Mouse (Mus musculus): ENCODE results near the gene Anks1b.

The Anks1b gene

GRCm38 (mm10) chr10:90380704-90381339, 507.5 kb downstream of the Anks1b start:
- DNase-seq = no peak

GRCm38 (mm10) chr10:90400382-90400781, 527.1 kb downstream of the Anks1b start:
- DNase-seq = no peak

GRCm38 (mm10) chr10:90408484-90408883, 535.2 kb downstream of the Anks1b start:
- DNase-seq = no peak

GRCm38 (mm10) chr10:90431527-90431926, 558.2 kb downstream of the Anks1b start:
- DNase-seq = no peak

GRCm38 (mm10) chr10:90431974-90432373, 558.7 kb downstream of the Anks1b start:
- peak in 1 of 2 experiments; percentile 5 for DNase-seq

DNA sequence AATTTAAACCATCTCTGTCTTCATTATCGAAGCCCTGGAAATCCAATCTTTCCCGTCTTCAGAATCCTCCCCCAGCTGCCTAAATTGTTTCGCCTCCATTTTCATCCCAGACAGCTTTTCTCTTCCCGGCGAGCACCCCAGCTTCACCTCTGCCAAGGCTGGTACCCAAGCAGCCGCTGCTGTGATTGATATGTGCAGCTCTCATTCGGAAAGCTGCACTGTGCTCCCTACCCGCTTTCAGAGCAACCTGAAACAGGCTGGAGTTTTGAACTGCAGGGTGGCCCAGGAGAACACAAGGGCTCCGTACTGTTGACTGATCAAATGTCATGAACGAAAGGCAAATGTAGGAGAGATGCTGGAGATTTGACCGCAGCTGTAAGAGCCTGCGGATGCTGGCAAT, 559.2 kb downstream of the Anks1b start:
- no peak for DNase-seq

DNA sequence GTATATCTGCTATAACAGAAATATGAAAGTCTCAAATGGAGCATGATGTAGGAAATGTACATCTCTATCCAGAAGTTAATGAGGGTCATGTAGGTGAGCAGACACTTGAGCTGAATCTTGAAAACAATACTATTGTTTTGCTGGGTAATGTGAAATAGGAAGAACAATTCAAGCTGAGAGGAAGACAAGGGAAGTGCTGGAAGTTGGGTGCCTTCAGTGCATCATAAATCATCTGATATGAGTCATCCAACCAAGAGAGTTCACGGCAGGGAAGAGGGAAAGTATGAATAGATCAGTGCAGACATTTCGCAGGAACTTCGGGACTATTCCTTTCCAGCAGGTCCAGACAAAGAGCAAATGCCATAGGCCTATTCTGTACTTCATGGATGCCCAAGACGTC, 567.7 kb downstream of the Anks1b start:
- DNase-seq = no peak

DNA sequence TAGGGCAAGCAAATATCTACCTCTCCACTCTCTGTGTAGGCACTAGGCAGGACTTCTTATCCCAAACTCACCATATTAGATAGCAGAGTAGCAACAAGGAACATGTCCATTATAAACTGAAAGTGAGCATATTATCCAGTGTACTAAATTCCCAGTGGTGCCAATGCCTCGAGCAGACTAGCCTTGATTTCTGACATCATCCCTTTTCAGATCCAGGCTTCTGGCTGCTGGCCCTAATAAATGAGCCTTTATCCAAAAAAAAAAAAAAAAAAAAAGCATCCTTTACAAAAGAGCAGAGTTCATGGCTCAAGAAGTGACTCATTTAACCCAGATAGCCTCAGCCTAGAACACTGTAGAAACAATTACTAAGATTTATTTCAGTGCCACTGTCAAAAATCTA, 568.3 kb downstream of the Anks1b start:
- DNase-seq = no peak

DNA sequence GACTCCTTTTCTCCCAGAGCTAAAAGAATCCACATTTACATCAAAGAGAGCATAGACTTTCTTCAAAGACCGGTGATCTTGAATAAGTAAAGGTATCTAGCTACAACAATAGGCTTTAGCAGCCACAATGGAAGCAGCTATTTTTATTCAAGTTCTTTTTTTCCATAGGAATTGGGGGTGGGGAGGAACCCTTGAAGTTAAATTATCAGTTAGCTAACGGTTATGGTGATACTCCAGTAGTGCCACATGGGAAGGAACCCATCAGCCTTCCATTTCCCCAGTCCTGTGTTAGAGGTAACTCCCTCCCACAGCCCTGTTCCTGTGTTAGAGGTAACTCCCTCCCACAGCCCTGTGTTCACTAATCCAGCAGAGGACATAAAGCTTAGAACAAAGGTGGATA, 591.6 kb downstream of the Anks1b start:
- DNase-seq = no peak

- DNase-seq = no peak
These were observed 592.1 kb downstream of the Anks1b start for GRCm38 (mm10) chr10:90465426-90465825.

DNA sequence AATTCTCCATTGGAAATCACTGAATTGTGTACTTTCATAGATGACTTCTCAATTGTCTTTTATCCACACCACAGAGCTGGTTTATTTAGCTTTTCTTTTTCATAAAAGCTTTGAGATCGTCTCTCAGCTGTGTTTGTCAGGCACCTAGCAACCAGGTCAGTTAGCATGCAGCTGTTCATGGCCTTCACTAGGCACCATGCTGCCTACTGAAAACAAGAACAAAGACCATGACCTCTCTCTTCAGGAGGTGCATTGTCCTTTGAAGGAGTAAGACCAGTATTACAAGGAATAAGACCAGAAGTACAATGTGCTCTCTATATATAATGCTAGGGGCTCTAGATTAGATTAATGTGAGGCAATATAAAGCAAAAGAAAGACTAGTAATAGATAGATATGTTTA, 594.2 kb downstream of the Anks1b start:
- DNase-seq = no peak

DNA sequence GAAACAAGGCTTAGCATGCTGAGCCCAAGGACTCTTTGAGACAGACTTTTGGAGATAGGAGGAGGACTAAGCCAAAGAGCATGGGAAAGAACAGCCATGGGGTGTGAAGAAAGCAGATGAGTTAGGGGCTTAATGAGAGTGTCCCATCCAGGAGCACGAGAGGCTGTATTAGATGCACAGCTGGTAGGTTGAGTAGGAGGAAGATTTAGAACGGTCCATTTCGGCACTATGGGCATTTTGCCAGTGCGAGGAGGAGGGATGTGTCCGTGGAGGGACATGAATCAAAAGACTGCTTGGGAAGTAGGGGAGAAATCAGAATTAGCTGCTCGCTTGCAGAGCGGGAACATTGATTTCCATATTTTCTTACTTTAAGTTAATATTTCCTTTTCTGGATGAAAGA, 620.1 kb downstream of the Anks1b start:
- peak; percentile 52 to 54 for DNase-seq

DNA sequence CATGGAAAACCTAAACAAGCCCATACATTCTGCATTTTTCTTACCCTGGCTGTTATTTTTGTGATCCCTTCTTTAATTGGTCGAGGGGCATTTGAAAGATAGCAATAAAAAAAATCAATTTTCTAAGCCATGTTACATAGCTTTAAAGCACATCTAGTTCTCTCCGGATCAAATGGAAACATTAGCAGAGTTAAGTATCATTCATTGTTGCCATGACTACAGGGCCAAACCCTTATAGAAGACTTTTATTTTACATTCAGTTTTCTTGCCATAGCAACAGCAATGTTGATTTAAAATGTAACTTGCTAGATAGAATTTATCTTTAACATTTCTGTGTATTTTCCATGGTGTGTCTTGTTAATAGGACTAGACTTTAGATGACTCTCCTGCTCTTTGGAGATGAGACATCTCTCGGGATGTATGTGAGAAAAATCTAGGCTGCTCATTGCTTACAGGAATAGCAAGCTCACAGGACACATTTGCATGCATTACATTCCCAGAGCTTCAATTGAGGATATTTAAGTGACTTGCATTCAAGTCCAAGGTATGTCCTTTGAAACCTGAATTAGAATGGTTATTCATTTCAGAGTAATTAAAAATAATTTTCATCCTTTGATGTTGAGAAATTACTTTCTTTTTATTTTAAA, 620.8 kb downstream of the Anks1b start:
- no peak for DNase-seq

DNA sequence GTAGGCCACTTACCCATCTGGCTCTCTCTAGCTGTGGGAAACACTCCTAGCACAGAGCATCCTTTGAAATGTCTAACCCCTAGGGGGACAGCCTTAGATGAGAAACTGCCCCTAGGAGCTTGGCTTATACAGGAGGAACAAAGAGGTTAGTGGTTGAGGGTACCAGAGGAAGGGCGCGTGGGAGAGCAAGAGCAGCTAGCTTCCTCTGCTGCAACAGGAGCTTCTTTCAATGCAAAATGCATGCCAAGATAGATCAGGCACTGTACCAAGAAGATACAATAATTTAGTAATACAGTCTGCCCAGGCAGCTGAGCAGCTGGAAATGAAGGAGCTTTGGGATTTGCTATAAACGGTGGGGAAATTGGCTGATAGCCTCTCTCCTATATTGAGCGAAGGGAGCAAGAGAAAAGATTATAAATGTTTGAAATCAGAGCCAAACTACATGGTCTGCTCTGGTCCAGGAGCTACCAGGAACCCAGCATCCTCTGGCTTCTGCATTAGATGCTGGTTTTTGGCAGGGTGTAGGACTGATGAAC, 621.7 kb downstream of the Anks1b start:
- DNase-seq = peak; percentile 25 to 49

DNA sequence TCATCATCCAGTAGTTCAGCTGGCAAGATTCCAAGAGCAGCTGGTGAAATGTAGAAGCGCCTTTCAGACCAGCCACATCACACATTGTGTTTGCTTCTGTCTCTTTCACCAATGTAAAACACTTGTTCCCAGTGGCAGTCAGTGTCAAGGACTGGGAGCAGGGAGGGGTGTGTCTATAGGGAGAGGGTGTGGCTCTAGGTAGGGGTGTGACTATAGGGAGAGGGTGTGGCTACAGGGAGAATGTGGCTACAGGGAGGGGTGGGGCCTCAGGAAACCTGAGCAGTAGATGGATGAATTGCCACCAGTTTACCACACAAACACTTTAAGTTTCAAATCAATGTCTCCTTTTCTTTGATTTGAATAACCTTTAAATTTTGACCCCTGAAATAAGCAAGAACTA, 634.3 kb downstream of the Anks1b start:
- DNase-seq = no peak

DNA sequence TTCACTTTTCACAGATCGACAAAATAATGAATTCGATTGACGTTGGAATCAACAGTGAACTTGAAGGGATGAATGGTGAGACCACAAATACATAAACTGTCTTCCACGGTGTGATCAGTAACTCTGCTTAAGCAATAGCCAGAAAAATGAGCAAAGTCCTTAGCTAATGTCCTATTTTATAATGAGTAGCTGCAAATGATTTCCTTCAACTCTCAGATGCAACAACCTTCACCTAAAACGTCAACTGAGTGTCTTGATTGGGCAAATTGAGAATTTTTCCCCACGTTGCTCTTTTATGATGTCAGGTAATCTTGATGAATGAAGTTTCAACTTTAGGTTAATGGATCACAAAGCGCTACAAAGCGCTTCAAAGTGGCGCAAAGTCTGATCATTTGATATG, 639.5 kb downstream of the Anks1b start:
- no peak for DNase-seq

GRCm38 (mm10) chr10:90531813-90532212, 658.5 kb downstream of the Anks1b start:
- DNase-seq = no peak

DNA sequence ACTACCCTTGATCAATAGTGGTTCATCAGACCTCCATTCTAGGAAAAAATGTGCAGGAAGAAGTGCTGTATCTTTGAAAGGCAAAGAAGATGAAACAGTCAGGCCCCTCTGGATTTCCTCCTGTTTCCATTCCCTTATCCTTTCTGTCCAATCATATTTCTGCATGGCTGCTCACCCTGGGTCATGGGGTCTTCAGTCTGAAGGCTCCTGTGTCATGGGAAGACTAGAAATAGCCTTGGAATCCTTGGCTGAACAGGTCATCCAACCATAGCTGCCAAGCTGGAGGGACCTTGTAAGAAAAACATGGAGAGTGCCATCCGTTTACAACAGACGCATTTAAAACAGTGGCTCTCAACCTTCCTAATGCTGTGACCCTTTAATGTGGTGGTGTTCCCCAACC, 662.1 kb downstream of the Anks1b start:
- DNase-seq = no peak

DNA sequence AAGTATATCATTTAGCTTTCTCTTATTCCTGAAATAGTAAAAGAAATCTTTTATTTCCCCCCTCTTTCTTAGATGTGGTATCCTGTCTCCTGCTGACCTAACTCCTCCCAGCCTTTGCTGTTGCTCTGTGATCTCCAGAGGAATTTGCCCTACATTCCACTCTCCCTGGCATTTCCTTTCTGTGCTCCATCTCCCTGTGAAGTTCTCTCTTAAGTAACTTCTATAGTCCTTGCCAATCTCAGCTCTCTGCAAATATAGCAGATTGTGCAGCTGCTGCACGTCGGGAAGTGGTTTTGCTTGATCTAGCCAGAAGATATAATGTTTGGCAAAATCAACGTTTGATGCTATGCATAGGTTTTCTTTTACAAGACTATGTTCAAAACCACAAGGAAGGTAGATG, 673.3 kb downstream of the Anks1b start:
- no peak for DNase-seq

GRCm38 (mm10) chr10:90562906-90563305, 689.6 kb downstream of the Anks1b start:
- no peak for DNase-seq

DNA sequence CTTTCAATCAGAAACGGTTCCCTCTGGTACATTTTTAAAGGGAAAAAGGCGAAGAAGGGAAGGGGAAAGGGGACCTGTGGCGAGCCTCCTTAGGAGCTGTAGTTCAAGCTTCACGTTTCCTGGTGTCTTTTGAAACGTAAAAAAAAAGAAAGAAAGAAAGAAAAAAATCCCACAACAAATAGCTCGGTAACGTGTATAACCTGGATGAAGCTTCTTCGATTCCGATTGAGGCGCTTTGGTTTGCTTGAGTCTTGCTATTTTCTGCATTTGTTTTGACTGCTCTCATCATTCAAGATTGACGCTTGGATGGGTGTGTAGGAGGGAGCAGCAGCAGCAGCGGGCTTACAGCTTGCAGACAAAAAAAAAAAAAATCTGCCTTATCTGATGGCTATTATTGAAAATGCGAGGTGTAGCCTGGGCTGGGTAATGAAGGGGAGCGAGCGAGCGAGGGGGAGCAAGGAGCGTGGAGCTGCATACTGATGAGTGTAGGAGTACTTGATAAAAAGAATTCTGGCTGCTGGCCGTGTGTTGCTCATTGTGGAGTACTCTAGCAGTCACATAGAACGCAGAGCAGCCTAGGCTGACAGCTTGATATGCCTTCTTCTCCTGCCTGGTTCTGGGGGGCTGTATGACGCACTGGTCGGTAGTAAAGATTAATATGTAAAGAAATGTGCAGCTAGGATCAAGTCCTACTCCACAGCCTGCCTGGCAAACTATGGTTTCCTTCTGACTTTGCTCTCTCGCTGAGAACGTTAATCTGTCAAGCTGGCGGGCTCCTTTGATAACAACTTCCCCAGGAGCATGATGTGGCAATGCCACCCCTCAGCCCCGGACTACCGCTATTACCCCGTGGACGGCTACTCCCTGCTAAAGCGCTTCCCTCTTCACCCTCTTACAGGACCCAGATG, 703.1 kb downstream of the Anks1b start:
- DNase-seq = peak; percentile 53 to 59

DNA sequence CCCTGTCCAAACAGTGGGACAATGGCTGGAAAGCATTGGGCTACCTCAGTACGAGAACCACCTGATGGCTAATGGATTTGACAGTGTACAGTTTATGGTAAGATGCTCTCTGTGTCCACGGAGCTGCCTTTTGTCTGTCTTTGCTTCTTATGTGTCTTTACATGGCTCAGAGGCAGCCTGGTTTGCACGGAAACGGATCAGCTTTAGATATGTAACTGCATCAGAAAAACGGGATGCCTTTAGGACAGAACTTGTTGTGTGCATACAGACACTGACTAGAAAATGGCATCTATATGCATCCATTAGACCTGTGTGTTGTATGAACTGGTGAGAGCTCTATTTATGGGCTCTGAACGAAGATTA, 703.8 kb downstream of the Anks1b start:
- DNase-seq = no peak

GRCm38 (mm10) chr10:90577777-90578176, 704.5 kb downstream of the Anks1b start:
- no peak for DNase-seq

DNA sequence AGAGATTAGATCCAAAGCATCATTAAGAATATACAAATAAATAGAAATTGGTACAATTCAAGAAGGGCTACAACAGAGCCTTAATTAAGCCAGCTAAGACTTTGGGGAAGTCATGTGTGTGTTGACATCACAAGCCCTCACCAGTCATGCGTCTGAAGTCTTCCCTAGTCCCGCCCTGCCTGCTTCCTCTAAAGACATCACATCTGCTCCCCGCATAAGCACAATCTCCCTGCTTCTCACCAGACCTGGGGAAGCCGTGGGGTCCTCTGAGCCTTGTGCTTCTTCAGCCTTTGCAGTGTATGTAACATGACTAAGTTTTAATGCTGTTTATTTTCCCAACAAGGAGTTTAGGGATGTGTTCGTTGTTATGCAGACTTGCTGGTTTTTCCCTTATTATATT, 706.7 kb downstream of the Anks1b start:
- DNase-seq = no peak

Measured in cerebellum, postnatal 14 days (tissue).